Mouse (Mus musculus): ENCODE measurements at regions not wholly inside any gene's neighbourhood (a gene's known extent, or its start where the extent isn't known, plus 50 kb on each side); places are given as distances from the start of the nearest gene placed in this dataset.

GRCm38 (mm10) chr15:62267536-62267935 is 1344.7 kb upstream of the A1bg start:
- TF ChIP-seq CTCF (IDR thresholded peaks at IDR 0.05; ENCODE audit: low read depth) (no peak), EP300 (IDR thresholded peaks at IDR 0.05; ENCODE audit: low read depth) (no peak)
